23 mouse cellular contexts compared by ENCODE assay signal in the genomic region with DNA sequence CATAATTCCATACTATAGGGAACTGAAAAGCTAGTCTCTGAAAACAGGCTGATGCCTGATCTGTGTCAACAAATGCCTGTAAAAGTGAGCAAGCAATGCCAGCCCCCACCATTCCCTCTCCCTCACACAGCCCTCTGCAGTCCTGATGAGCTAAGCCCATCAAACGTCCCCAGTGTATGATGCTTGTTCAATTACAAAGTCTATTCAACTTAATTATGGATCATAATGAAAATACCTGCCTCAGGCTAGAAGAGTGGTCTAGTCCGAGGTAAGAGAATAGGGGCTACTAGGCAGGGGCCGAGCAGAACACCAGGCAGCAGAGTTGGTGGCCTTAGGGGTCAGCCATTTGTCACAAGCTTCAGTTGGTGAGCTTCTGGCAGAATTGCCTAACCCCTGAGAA.
A peak's percentile ranks its signal among the peaks of the same experiment; 100 is the strongest.
DNase-seq lines count a peak whose midpoint lies in the region; ATAC-seq lines count a peak whose summit lies in the region.
"Had no signal": no experiment of that assay in that cellular context is flagged by ENCODE, and none has a peak within 500 bp of the region (broad histone marks: within the 10 kb centered on the region; RNA-seq: fewer than 3 reads in every experiment).

No protein-coding gene starts in this region.

- no peaks in the 10 kb centered on the region for H3K4me1 ChIP-seq in hindbrain, embryonic 12.5 days
- peaks cover 6% of the 10 kb centered on the region; the same call in 1 of the 2 replicates for H3K4me1 ChIP-seq in midbrain, embryonic 12.5 days
- H3K4me1 ChIP-seq in neural tube, embryonic 15.5 days, result no peaks in the 10 kb centered on the region
- H3K4me1 ChIP-seq in kidney, embryonic 16.5 days (ENCODE audit: insufficient read depth, low read length), result no peaks in the 10 kb centered on the region
- H3K4me1 ChIP-seq: embryonic facial prominence, embryonic 15.5 days had no signal

- DNase-seq in heart, adult 11 months, result peak; percentile 81
- no peak for DNase-seq in heart, postnatal 36 days
- no peak for DNase-seq in ovary, postnatal 14 days (ENCODE audit: low spot score)
- DNase-seq: adrenal gland, postnatal 14 days; cerebellum, adult 18-20 months; gastrocnemius, adult 2 months; heart, postnatal 10 days; kidney, adult 8-10 months; kidney, postnatal 4 days; lung, adult 2 months; lung, postnatal 36 days; right cerebral cortex, postnatal 14 days; spleen, adult 18-20 months; thymus, postnatal 4 days had no signal

- H3K27me3 ChIP-seq in hindbrain, embryonic 12.5 days, result no peaks in the 10 kb centered on the region
- no peaks in the 10 kb centered on the region for H3K27me3 ChIP-seq in midbrain, embryonic 12.5 days
- no peaks in the 10 kb centered on the region for H3K27me3 ChIP-seq in neural tube, embryonic 15.5 days (replicated peaks)
- H3K27me3 ChIP-seq in kidney, embryonic 16.5 days (ENCODE audit: insufficient read depth, low read length), result no peaks in the 10 kb centered on the region
- H3K27me3 ChIP-seq: CH12.LX; embryonic facial prominence, embryonic 15.5 days had no signal

- intact Hi-C loops in heart, postnatal 36 days (cut with DNase I), result no loop called here

- H3K36me3 ChIP-seq in hindbrain, embryonic 12.5 days, result no peaks in the 10 kb centered on the region
- H3K36me3 ChIP-seq in midbrain, embryonic 12.5 days, result no peaks in the 10 kb centered on the region
- no peaks in the 10 kb centered on the region for H3K36me3 ChIP-seq in neural tube, embryonic 15.5 days
- no peaks in the 10 kb centered on the region for H3K36me3 ChIP-seq in kidney, embryonic 16.5 days (ENCODE audit: insufficient read depth, low read length)
- H3K36me3 ChIP-seq: embryonic facial prominence, embryonic 15.5 days had no signal

- no peak overlapping the region for H3K4me2 ChIP-seq in hindbrain, embryonic 12.5 days (replicated peaks)
- no peak overlapping the region for H3K4me2 ChIP-seq in midbrain, embryonic 12.5 days (replicated peaks)
- H3K4me2 ChIP-seq in neural tube, embryonic 15.5 days, result no peak overlapping the region
- no peak overlapping the region for H3K4me2 ChIP-seq in kidney, embryonic 16.5 days (replicated peaks; ENCODE audit: low read depth, low read length)
- H3K4me2 ChIP-seq: embryonic facial prominence, embryonic 15.5 days; heart, embryonic 11.5 days; liver, embryonic 11.5 days had no signal

- no peak overlapping the region for H3K4me3 ChIP-seq in hindbrain, embryonic 12.5 days
- H3K4me3 ChIP-seq in midbrain, embryonic 12.5 days, result no peak overlapping the region
- H3K4me3 ChIP-seq in neural tube, embryonic 15.5 days (replicated peaks), result no peak overlapping the region
- H3K4me3 ChIP-seq in kidney, embryonic 16.5 days (ENCODE audit: low read length), result no peak overlapping the region
- H3K4me3 ChIP-seq: embryonic facial prominence, embryonic 15.5 days; gastrocnemius, adult 2 months had no signal

- peak; percentile 70 for ATAC-seq in hindbrain, embryonic 12.5 days (ENCODE audit: low FRiP score)
- ATAC-seq in midbrain, embryonic 12.5 days (ENCODE audit: low FRiP score, low read depth), result 0 out of 2 replicates have a peak, but pooled peaks have one; percentile 50
- peak; percentile 63; the same call in 1 of the 2 replicates for ATAC-seq in neural tube, embryonic 15.5 days (ENCODE audit: low FRiP score)
- no peak for ATAC-seq in kidney, embryonic 16.5 days (ENCODE audit: low FRiP score, low TSS enrichment)
- ATAC-seq: inflammation-experienced regulatory T-cells, adult 6 months had no signal

- no peak overlapping the region for H3K9ac ChIP-seq in hindbrain, embryonic 12.5 days
- no peak overlapping the region for H3K9ac ChIP-seq in midbrain, embryonic 12.5 days (replicated peaks)
- no peak overlapping the region for H3K9ac ChIP-seq in neural tube, embryonic 15.5 days (replicated peaks)
- no peak overlapping the region for H3K9ac ChIP-seq in kidney, embryonic 16.5 days (replicated peaks; ENCODE audit: low read length)
- H3K9ac ChIP-seq: embryonic facial prominence, embryonic 15.5 days had no signal

- no peak overlapping the region for H3K27ac ChIP-seq in hindbrain, embryonic 12.5 days
- H3K27ac ChIP-seq in midbrain, embryonic 12.5 days (replicated peaks), result no peak overlapping the region
- no peak overlapping the region for H3K27ac ChIP-seq in neural tube, embryonic 15.5 days (replicated peaks)
- H3K27ac ChIP-seq in kidney, embryonic 16.5 days (ENCODE audit: low read length), result no peak overlapping the region
- H3K27ac ChIP-seq: embryonic facial prominence, embryonic 15.5 days; gastrocnemius, adult 2 months had no signal

- H3K9me3 ChIP-seq in hindbrain, embryonic 12.5 days (replicated peaks), result no peaks in the 10 kb centered on the region
- H3K9me3 ChIP-seq in midbrain, embryonic 12.5 days, result no peaks in the 10 kb centered on the region
- H3K9me3 ChIP-seq in neural tube, embryonic 15.5 days (replicated peaks), result no peaks in the 10 kb centered on the region
- no peaks in the 10 kb centered on the region for H3K9me3 ChIP-seq in kidney, embryonic 16.5 days (ENCODE audit: low read length)
- H3K9me3 ChIP-seq: embryonic facial prominence, embryonic 15.5 days had no signal

- 38% methylated on average over 3 of the region's 3 CpGs for WGBS in hindbrain, embryonic 12.5 days
- 55% methylated on average over 3 of the region's 3 CpGs for WGBS in midbrain, embryonic 12.5 days
- 33% methylated on average over 3 of the region's 3 CpGs for WGBS in neural tube, embryonic 15.5 days
- 50% methylated on average over 3 of the region's 3 CpGs for WGBS in kidney, embryonic 16.5 days
